Mouse (Mus musculus) testis, adult 2 months (tissue): ENCODE measurements around the gene Cga.

Experiments
- CTCF ChIP-seq: fragments of 200-500 bp; IDR thresholded peaks from 2 replicates; pipeline ENCODE4 v1.5.1; 2012; ENCODE audit warnings: low read depth, mild to moderate bottlenecking, inconsistent platforms, low read length, moderate library complexity; ENCODE audit not compliant: control insufficient read depth, insufficient read depth, insufficient replicate concordance
- POLR2A ChIP-seq: fragments of 200-500 bp; IDR thresholded peaks from 2 replicates; pipeline ENCODE4 v1.6.1; 2012; ENCODE audit warnings: low read depth, mild to moderate bottlenecking, inconsistent platforms, low read length, moderate library complexity; ENCODE audit not compliant: control insufficient read depth

DNA sequence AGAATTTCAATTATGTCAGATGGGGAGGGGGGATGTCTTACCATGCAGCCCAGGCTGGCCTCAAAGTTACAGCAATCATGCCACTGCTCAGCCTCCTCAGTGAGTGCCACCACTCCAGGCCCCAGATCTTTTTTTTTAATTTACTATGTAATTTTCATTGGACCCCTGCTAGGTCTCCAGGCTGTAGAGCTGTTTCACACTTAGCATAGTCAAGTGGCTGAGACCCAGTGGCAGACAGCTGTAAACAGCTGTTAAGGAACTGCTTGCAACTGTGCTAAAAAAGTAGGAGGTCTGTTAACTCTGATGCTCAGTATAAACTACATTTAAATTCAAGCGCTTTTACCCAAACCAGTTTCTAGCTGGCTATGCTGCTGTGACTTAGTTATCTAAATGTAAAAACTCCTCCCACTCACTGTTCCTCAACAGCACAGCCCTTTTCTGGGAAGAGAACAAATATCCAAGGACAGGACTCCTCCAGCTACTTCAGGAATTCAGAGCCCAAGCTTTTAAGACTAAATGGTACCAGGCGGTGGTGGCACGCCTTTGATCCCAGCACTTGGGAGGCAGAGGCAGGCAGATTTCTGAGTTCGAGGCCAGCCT, 20.6 kb upstream of the Cga start:
- TF ChIP-seq POLR2A = no peak
- no peak for TF ChIP-seq CTCF
